Mouse (Mus musculus) bone marrow macrophage, adult 2 months (primary cell): ENCODE data around the gene Esyt1.

ENCODE experiments used
- CTCF ChIP-seq: IDR thresholded peaks from 2 replicates; pipeline ENCODE4 v1.5.1; 2012; ENCODE audit warnings: low read depth, mild to moderate bottlenecking, low read length, moderate library complexity
- POLR2A ChIP-seq: IDR thresholded peaks from 2 replicates; pipeline ENCODE4 v1.6.1; 2012; ENCODE audit warnings: mild to moderate bottlenecking, low read depth, low read length, borderline replicate concordance

- TF ChIP-seq CTCF (peak; percentile 67), POLR2A (no peak)
Measured at GRCm38 (mm10) chr10:128536266-128536940, 10.7 kb upstream of the Esyt1 start.
